Mouse (Mus musculus) hindlimb bud, embryonic 11.5 days (tissue): ENCODE data around the gene Stat5a.

Experiments used
- DNase-seq: peaks from one replicate; pipeline ENCODE4 v3.0.0-alpha.2; 2012; ENCODE audit warnings: low read depth, low spot score; ENCODE audit errors: extremely low spot score

Stat5a gene

DNA sequence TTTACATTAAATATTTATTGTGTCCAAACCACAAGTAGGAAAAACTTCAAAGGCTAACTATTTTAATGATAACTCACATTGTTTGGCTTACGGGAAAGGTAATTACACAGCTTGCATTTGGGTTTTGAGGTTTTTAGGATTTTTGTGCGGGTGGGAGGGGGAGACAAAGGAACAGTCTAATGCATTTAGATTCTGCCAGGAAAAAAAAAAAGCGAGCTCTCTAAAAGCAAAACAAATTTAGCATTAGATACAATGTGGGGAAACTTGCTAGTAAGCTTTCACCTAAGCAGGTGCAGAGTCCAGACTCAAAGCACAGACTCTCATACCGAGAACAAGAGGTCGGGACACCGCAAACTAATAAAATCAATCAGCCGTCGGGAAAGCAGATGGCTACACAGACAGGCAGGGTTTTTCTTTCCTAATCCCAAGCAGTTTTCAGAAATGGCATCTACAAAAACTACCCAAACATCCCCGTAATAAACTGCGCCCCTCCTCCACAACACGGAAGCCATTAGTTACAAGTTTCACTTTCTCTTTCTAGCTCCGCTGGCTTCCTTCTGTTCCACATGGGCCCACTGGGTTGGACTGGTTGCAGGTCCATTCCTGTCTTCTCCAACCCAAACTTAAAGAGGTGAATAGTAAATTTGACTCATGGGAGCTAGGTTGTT, 72.2 kb downstream of the Stat5a start:
- no peak for DNase-seq
